Mouse (Mus musculus): ENCODE measurements around the gene Haus8. TPM values are rescaled to one million over a fixed set of nuclear protein-coding genes. Genes with fewer than 3 reads are reported as not detected.
"Not testable (repeated sequence)": the region's sequence is repeated elsewhere in the genome, so short reads cannot be mapped to it uniquely, and the experiment has no call there.

Haus8 gene
- polyA plus RNA-seq, 2 experiments = 23.9 to 47.1 TPM

DNA sequence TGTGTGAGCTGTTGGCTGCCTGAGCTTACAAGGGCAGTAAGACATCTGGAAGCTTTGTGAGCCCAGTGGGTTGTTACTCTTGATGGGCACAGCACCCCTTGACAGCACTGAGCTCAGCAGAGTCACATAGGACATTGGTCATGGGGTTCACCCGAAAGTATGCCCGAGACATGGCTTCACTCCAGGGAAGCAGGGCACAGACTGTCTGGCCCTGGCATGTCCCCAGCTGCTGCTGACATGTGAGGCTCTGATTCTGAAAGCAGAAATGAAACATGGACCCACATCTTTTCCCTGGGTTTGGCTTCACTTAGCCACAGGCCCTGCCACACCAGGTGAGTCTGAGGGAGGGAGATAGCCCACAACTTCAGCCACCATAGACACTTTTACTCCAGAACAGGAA is 24.1 kb upstream of the Haus8 start:
- Histone ChIP-seq H3K36me3 (replicated peaks; ENCODE audit: control insufficient read depth, insufficient read depth, low read depth) (no peaks in the 10 kb centered on the region; the same call in none of the 2 replicates), H3K4me2 (ENCODE audit: low read depth) (no peak overlapping the region), H3K27ac (no peak overlapping the region; the same call in 1 of the 2 replicates), H3K27me3 (ENCODE audit: control insufficient read depth, insufficient read depth, low read length) (no peaks in the 10 kb centered on the region), H3K4me1 (replicated peaks; ENCODE audit: control insufficient read depth in 2 of 2, insufficient read depth in 2 of 2, low read length in 1 of 2) (peaks cover 0 to 7% of the 10 kb centered on the region in 2 experiments; a peak in 2 of 4 replicates), H3K9me3 (ENCODE audit: control insufficient read depth, low read length) (no peaks in the 10 kb centered on the region), H3K9ac (replicated peaks) (no peak overlapping the region), H3K4me3 (ENCODE audit: insufficient read depth in 1 of 2, low read depth in 2 of 2, low read length in 2 of 2) (no peak overlapping the region)
- TF ChIP-seq CTCF (IDR thresholded peaks at IDR 0.05; ENCODE audit: low read depth) = no peak
- no peak for TF ChIP-seq EP300 (IDR thresholded peaks at IDR 0.05; ENCODE audit: low read depth)
- WGBS (ENCODE audit: insufficient replicate concordance) = 76% methylated on average over 2 of the region's 2 CpGs
- DNase-seq (ENCODE audit: low read depth in 3 of 3, low spot score in 3 of 3) = no peak
- ATAC-seq (ENCODE audit: insufficient read depth) = no peak

DNA sequence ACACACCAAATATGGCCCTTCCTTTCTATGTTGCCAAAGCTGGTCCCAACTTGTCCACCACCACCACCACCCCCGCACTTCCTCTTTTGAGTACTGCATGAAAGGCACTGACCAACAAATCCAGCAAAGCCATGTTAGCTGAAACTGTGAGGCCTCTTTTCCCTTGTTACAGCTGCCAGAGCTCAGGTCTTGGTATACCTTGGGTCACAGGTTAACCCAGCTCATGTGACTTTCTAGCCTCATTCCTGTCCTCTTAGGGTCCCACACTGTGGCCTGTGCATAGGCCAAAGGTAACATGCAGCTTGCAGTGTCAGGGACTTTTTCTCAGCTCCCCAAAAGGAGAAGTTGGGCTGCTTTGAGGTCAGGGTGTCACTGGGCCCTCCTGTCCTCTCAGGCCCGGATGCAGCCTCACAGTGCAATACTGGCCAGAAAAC is 23.5 kb upstream of the Haus8 start:
- DNase-seq (ENCODE audit: low read depth in 3 of 3, low spot score in 3 of 3) (no peak), ATAC-seq (ENCODE audit: insufficient read depth) (0 out of 2 replicates have a peak, but pooled peaks have one; percentile 22)
- Histone ChIP-seq H3K4me2 (ENCODE audit: low read depth) (no peak overlapping the region), H3K9me3 (ENCODE audit: control insufficient read depth, low read length) (no peaks in the 10 kb centered on the region), H3K9ac (replicated peaks) (no peak overlapping the region), H3K4me3 (ENCODE audit: insufficient read depth in 1 of 2, low read depth in 2 of 2, low read length in 2 of 2) (no peak overlapping the region), H3K27ac (no peak overlapping the region; the same call in 1 of the 2 replicates), H3K36me3 (replicated peaks; ENCODE audit: control insufficient read depth, insufficient read depth, low read depth) (peaks cover 2% of the 10 kb centered on the region), H3K4me1 (replicated peaks; ENCODE audit: control insufficient read depth in 2 of 2, insufficient read depth in 2 of 2, low read length in 1 of 2) (peaks cover 0 to 7% of the 10 kb centered on the region in 2 experiments; a peak in 2 of 4 replicates), H3K27me3 (ENCODE audit: control insufficient read depth, insufficient read depth, low read length) (no peaks in the 10 kb centered on the region)
- 49% methylated on average over 2 of the region's 2 CpGs for WGBS (ENCODE audit: insufficient replicate concordance)
- no peak for TF ChIP-seq EP300 (IDR thresholded peaks at IDR 0.05; ENCODE audit: low read depth)
- no peak for TF ChIP-seq CTCF (IDR thresholded peaks at IDR 0.05; ENCODE audit: low read depth)

DNA sequence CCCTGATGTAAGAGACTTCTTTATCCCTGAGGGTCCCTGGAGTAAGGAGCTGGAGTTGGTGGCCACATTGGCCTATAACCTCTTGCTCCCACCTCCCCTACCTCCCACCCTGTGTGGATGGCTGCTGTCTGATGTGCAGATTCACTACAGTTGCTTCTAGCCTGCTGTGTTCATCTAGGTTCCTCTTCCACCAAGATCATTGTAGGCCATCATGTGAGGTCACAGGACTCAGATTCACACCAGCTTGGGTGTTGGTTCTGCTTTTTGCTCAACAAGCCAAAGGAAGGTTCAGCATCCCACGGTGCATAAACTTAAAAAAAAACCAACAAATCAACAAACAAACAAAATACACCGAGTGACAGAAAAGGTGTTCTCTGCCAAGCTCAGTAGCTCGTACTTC is 21.2 kb upstream of the Haus8 start:
- not testable (repeated sequence) for H3K36me3 ChIP-seq (replicated peaks; ENCODE audit: control insufficient read depth, insufficient read depth, low read depth); H3K4me1 ChIP-seq (replicated peaks; ENCODE audit: control insufficient read depth in 2 of 2, insufficient read depth in 2 of 2, low read length in 1 of 2); ATAC-seq (ENCODE audit: insufficient read depth); H3K4me2 ChIP-seq (ENCODE audit: low read depth); H3K27ac ChIP-seq; H3K9me3 ChIP-seq (ENCODE audit: control insufficient read depth, low read length); H3K27me3 ChIP-seq (ENCODE audit: control insufficient read depth, insufficient read depth, low read length); H3K4me3 ChIP-seq (ENCODE audit: insufficient read depth in 1 of 2, low read depth in 2 of 2, low read length in 2 of 2); H3K9ac ChIP-seq (replicated peaks); DNase-seq (ENCODE audit: low read depth in 3 of 3, low spot score in 3 of 3)
- WGBS (ENCODE audit: insufficient replicate concordance) = 57% methylated on average over 3 of the region's 3 CpGs

DNA sequence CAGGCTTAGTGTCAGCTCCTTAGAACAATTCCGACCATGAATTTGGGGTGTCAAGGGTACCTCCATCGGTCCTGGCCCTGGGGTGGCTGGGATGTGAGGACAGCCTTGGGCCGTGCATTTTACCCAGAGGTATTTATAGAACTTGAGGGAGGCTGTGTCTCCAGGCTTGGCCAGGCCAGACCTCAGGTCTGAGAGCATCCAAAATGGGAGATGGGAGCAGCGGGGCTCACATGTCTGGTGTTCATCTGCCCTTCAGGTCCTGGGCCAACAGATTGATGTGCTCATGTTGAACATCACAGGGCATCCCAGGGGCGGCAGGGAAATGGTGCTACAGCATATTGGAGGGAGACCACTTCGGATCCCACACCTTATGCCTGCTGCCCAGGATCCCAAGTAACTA is 18.6 kb upstream of the Haus8 start:
- ATAC-seq (ENCODE audit: insufficient read depth) (no peak), DNase-seq (ENCODE audit: low read depth in 3 of 3, low spot score in 3 of 3) (no peak)
- Histone ChIP-seq H3K4me1 (replicated peaks; ENCODE audit: control insufficient read depth in 2 of 2, insufficient read depth in 2 of 2, low read length in 1 of 2) (no peaks in the 10 kb centered on the region), H3K27ac (no peak overlapping the region), H3K36me3 (replicated peaks; ENCODE audit: control insufficient read depth, insufficient read depth, low read depth) (peaks cover 10% of the 10 kb centered on the region), H3K9me3 (ENCODE audit: control insufficient read depth, low read length) (no peaks in the 10 kb centered on the region), H3K4me3 (ENCODE audit: insufficient read depth in 1 of 2, low read depth in 2 of 2, low read length in 2 of 2) (no peak overlapping the region), H3K9ac (replicated peaks) (no peak overlapping the region), H3K27me3 (ENCODE audit: control insufficient read depth, insufficient read depth, low read length) (no peaks in the 10 kb centered on the region), H3K4me2 (ENCODE audit: low read depth) (no peak overlapping the region)
- 80% methylated on average over 6 of the region's 6 CpGs for WGBS (ENCODE audit: insufficient replicate concordance)
- TF ChIP-seq EP300 (IDR thresholded peaks at IDR 0.05; ENCODE audit: low read depth) = no peak
- no peak for TF ChIP-seq CTCF (IDR thresholded peaks at IDR 0.05; ENCODE audit: low read depth)

DNA sequence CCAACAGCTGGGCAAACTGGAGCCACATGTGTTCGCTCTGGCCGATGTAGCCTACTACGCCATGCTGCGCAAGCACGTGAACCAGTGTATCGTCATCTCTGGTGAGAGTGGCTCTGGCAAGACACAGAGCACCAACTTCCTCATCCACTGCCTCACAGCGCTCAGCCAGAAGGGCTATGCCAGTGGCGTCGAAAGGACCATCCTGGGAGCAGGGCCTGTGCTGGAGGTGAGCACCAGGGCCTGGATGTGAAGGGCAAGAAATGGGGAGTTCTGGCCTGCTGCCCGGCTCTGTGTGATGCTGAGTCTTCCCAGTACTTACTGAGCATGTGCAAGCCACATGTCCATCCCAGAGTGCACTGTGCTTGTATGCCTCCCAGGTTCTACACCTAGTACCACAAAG is 18.2 kb upstream of the Haus8 start:
- no peaks in the 10 kb centered on the region for H3K27me3 ChIP-seq (ENCODE audit: control insufficient read depth, insufficient read depth, low read length)
- H3K9ac ChIP-seq (replicated peaks) = no peak overlapping the region
- ATAC-seq (ENCODE audit: insufficient read depth) = no peak
- no peak overlapping the region for H3K27ac ChIP-seq
- DNase-seq (ENCODE audit: low read depth in 3 of 3, low spot score in 3 of 3) = no peak
- H3K4me2 ChIP-seq (ENCODE audit: low read depth) = no peak overlapping the region
- H3K9me3 ChIP-seq (ENCODE audit: control insufficient read depth, low read length) = no peaks in the 10 kb centered on the region
- peaks cover 0 to 2% of the 10 kb centered on the region in 2 experiments; a peak in 1 of 4 replicates for H3K4me1 ChIP-seq (replicated peaks; ENCODE audit: control insufficient read depth in 2 of 2, insufficient read depth in 2 of 2, low read length in 1 of 2)
- H3K4me3 ChIP-seq (ENCODE audit: insufficient read depth in 1 of 2, low read depth in 2 of 2, low read length in 2 of 2) = no peak overlapping the region
- WGBS (ENCODE audit: insufficient replicate concordance) = 91% methylated on average over 10 of the region's 10 CpGs
- peaks cover 10% of the 10 kb centered on the region for H3K36me3 ChIP-seq (replicated peaks; ENCODE audit: control insufficient read depth, insufficient read depth, low read depth)
- TF ChIP-seq EP300 (IDR thresholded peaks at IDR 0.05; ENCODE audit: low read depth) (no peak), CTCF (IDR thresholded peaks at IDR 0.05; ENCODE audit: low read depth) (no peak)
